Mouse (Mus musculus) bone marrow, adult 2 months (tissue): ENCODE measurements at regions not wholly inside any gene's neighbourhood (a gene's known extent, or its start where the extent isn't known, plus 50 kb on each side); places are given as distances from the start of the nearest gene placed in this dataset.

Experiments used
- CTCF ChIP-seq: fragments of 200-500 bp; IDR thresholded peaks from 2 replicates; pipeline ENCODE4 v1.5.1; 2011; ENCODE audit warnings: low read length, control low read depth; ENCODE audit not compliant: control insufficient read depth, insufficient read depth
- POLR2A ChIP-seq: fragments of 200-500 bp; IDR thresholded peaks from 2 replicates; pipeline ENCODE4 v1.6.1; 2011; ENCODE audit warnings: low read depth, mild to moderate bottlenecking, control low read depth, low read length, borderline replicate concordance; ENCODE audit not compliant: control insufficient read depth

DNA sequence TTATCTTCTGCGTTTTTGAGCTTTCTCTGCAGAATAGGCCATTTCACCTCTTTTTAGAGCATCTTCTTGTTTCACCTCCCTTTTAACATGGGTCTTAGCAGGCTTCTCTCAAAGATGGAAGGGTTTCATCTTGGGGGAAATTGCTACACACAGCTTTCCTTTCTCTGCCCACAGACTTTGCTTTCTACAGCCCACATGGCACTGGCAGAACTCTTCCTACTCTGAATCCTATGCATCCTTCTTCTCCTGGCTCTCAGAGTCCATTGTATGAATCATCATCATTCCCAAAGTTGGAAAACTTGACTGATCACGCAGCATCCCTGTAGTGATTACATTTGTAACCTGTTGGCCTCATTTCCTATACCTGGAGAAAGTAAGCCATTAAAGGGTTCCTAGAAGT, 124.6 kb upstream of the Cxcl12 start:
- TF ChIP-seq POLR2A (no peak), CTCF (no peak)
